Mouse (Mus musculus) thymus, adult 2 months (tissue): Measurements from ENCODE around the gene Rnf187.

Experiments
- CTCF ChIP-seq: fragments of 200-500 bp; IDR thresholded peaks from 2 replicates; pipeline ENCODE4 v1.5.1; 2012; ENCODE audit warnings: mild to moderate bottlenecking, control low read depth, low read length, moderate library complexity, borderline replicate concordance; ENCODE audit not compliant: control insufficient read depth, poor library complexity, insufficient read depth; ENCODE audit errors: extremely low read depth
- POLR2A ChIP-seq: fragments of 200-500 bp; IDR thresholded peaks from 2 replicates; pipeline ENCODE4 v1.6.1; 2012; ENCODE audit warnings: mild to moderate bottlenecking, low read length, control low read depth, moderate library complexity; ENCODE audit not compliant: control insufficient read depth, poor library complexity, insufficient read depth; ENCODE audit errors: extremely low read depth

DNA sequence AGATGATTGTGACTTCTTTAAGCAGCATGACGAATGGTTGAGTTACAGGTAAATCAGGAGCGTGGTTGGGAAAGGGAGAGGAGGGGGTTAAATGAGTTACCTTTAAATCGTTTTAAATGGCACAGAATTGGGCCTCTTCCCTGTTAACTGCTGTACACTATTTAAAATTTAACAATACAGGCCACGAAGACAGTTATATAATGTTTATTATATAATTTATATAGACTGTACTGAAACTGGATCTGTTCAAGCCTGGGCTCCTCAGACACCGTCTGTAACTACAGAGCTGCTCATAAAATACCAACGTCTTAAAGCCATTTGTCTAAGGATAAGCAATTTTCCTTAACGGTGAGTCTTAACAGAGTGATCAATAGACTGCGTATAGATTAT, 17.1 kb upstream of the Rnf187 start:
- TF ChIP-seq CTCF, result no peak
- TF ChIP-seq POLR2A, result no peak
